Mouse (Mus musculus) left cerebral cortex, postnatal 4 days (tissue): Measurements from ENCODE around the gene Adam26a. TPM values are rescaled to one million over a fixed set of nuclear protein-coding genes. Genes with fewer than 3 reads are reported as not detected.
"Not testable (repeated sequence)": the region's sequence is repeated elsewhere in the genome, so short reads cannot be mapped to it uniquely, and the experiment has no call there.

Experiments used
- DNase-seq: peaks from one replicate; pipeline ENCODE4 v3.0.0-alpha.2; 2022
- intact Hi-C: fragments of 180-260 bp; cut with DNase I; formaldehyde crosslinking; loops from one replicate; pipeline ENCODE4 v1.15.1; 2025
- total RNA-seq, 2 experiments: library from RNA; stranded (reverse); gene quantifications; 2 replicates each; pipeline ENCODE4 v1.2.3; 2021

Gene Adam26a
- total RNA-seq, result not detected

- DNase-seq, intact Hi-C loops: not testable (repeated sequence)
These were observed at the start of gene Adam26a for GRCm38 (mm10) chr8:43576607-43577006. Gene Adam26a, minus strand, starts transcription at chr8:43576707.

GRCm38 (mm10) chr8:43616046-43616445, 39.5 kb upstream of the Adam26a start:
- intact Hi-C loops, result no loop called here
- no peak for DNase-seq

GRCm38 (mm10) chr8:43603657-43604056, 27.1 kb upstream of the Adam26a start:
- DNase-seq, intact Hi-C loops: not testable (repeated sequence)

GRCm38 (mm10) chr8:43603166-43603565, 26.7 kb upstream of the Adam26a start:
- intact Hi-C loops, DNase-seq: not testable (repeated sequence)

GRCm38 (mm10) chr8:43528006-43528405, 48.5 kb downstream of the Adam26a start, which contains the start of gene Adam26b:
Gene Adam26b, minus strand, starts transcription at chr8:43528106.
- DNase-seq, intact Hi-C loops: not testable (repeated sequence)

Other genes with a start within 250 kb of the Adam26a start
- gene Adam26b, start 48.6 kb downstream of the Adam26a start, total RNA-seq, result not detected
- gene Gm5346, start 50.6 kb upstream of the Adam26a start, total RNA-seq, result not detected
- gene Adam34, start 133.3 kb upstream of the Adam26a start, total RNA-seq, result not detected